Mouse (Mus musculus) embryonic facial prominence, embryonic 15.5 days (tissue): ENCODE data around the gene H6pd. TPM values are rescaled to one million over a fixed set of nuclear protein-coding genes. Genes with fewer than 3 reads are reported as not detected.

Experiments
- ATAC-seq: fragments of 200-750 bp; cut with Nextera tagmentation; 2 replicates; pipeline ENCODE4 v1.8.0; 2017; ENCODE audit warnings: low read depth, moderate TSS enrichment; ENCODE audit not compliant: insufficient number of reproducible peaks, low FRiP score, low TSS enrichment
- H3K27ac ChIP-seq: fragments of 300-500 bp; sonication (generic); replicated peaks from 2 replicates; pipeline ENCODE4 v1.5.1; 2015; ENCODE audit warnings: mild to moderate bottlenecking, inconsistent platforms
- H3K27me3 ChIP-seq: fragments of 300-500 bp; sonication (generic); 2 replicates; pipeline ENCODE4 v1.6.1; 2015; ENCODE audit warnings: inconsistent platforms
- H3K36me3 ChIP-seq: fragments of 300-500 bp; sonication (generic); 2 replicates; pipeline ENCODE4 v1.6.1; 2015; ENCODE audit warnings: mild to moderate bottlenecking, inconsistent platforms
- H3K4me1 ChIP-seq: fragments of 300-500 bp; sonication (generic); 2 replicates; pipeline ENCODE4 v1.6.1; 2015; ENCODE audit warnings: inconsistent platforms
- H3K4me2 ChIP-seq: fragments of 300-500 bp; sonication (generic); replicated peaks from 2 replicates; pipeline ENCODE4 v1.6.1; 2015; ENCODE audit warnings: mild to moderate bottlenecking, inconsistent platforms
- H3K4me3 ChIP-seq: fragments of 300-500 bp; sonication (generic); replicated peaks from 2 replicates; pipeline ENCODE4 v1.5.1; 2015; ENCODE audit warnings: mild to moderate bottlenecking, inconsistent platforms
- H3K9ac ChIP-seq: fragments of 300-500 bp; sonication (generic); 2 replicates; pipeline ENCODE4 v1.6.1; 2015; ENCODE audit warnings: inconsistent platforms
- H3K9me3 ChIP-seq: fragments of 300-500 bp; sonication (generic); replicated peaks from 2 replicates; pipeline ENCODE4 v1.6.1; 2016; ENCODE audit warnings: inconsistent platforms
- WGBS: fragments of 180-500 bp; shearing (Covaris S2); methylation state at CpG from one replicate; pipeline ENCODE4 v1.1.7; 2015; 5-methylcytosine and 5-hydroxymethylcytosine counted together
- polyA plus RNA-seq: library from polyadenylated mRNA; unstranded; fragments of >200 nt; fragmentation: Nextera tagmentation; extraction: Ambion mirVana; gene quantifications from 2 replicates; pipeline ENCODE4 v1.2.1, GENCODE M21; 2015

Gene H6pd
- polyA plus RNA-seq, 1 experiment from 2014 or later = 12.1 TPM

DNA sequence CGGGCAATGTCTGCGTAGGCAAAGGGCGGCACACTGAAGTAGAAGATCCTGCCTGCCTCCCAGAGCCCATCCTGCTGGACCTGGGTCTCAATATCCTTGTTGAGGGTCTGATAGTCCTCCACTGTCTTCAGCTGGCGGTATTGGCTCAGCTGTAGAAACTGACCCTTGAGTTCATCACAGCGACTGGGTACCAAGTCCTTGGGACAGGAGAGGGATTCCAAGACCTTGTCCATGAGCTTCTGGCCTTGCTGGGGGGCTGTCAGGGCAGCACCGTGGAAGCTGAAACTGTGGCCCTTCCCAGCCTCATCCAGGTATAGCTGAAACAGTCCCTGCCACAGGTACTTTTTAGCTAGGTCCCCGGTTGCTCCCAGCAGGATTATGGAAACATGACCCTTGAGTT lies 12.9 kb downstream of the H6pd start:
- H3K4me1 ChIP-seq = peaks cover 23% of the 10 kb centered on the region

DNA sequence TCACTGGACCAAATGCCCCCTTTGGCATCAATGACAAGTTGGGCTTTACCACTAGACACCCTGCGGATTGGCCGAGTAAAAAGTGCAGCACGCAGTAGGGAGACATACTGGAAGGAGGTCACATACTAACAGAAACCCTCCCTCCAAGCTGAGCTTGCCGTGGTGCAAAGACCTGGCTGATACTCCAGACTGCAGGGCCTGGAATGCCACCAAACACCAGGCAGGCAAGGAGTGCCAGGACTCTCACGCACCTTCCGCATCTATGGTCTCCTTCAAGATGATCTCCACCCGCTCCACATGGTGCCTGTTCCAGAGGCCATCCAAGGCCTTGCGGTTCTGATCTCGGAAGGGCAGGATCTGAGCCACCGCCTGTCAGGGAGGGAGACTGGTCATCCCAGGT lies 14.6 kb downstream of the H6pd start:
- WGBS = 92% methylated on average over 10 of the region's 10 CpGs
- no peak overlapping the region for H3K4me3 ChIP-seq
- no peaks in the 10 kb centered on the region for H3K36me3 ChIP-seq
- H3K9me3 ChIP-seq = no peaks in the 10 kb centered on the region
- H3K27ac ChIP-seq = no peak overlapping the region
- no peak overlapping the region for H3K4me2 ChIP-seq
- ATAC-seq = no peak
- no peak overlapping the region for H3K9ac ChIP-seq
- peaks cover 26% of the 10 kb centered on the region for H3K4me1 ChIP-seq
- H3K27me3 ChIP-seq = no peaks in the 10 kb centered on the region

More for the DNA sequence above, 12.9 kb downstream of the H6pd start:
- ATAC-seq = no peak
- Histone ChIP-seq H3K4me2 (no peak overlapping the region), H3K27ac (no peak overlapping the region), H3K9me3 (no peaks in the 10 kb centered on the region), H3K9ac (no peak overlapping the region), H3K36me3 (no peaks in the 10 kb centered on the region), H3K27me3 (no peaks in the 10 kb centered on the region), H3K4me3 (no peak overlapping the region)
- WGBS = 82% methylated on average over 7 of the region's 7 CpGs

DNA sequence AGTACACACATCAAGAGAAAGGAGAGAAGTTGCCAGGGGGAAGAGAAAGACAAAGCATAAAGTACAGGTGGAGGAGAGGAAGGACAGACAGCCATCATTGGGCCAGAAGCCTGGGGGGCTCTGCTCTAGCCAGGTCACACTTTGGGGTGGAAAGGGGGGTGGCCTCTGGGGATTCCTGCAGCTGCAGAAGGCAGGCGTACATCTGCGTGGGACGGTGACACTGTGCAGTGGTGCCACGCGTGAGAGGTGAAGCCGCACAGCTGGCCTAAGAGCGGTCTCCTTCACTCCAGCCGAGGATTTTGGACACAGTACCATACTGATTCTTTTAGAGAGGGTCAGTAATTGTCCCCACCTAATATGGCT lies 16.2 kb downstream of the H6pd start:
- Histone ChIP-seq H3K36me3 (no peaks in the 10 kb centered on the region), H3K4me1 (peaks cover 30% of the 10 kb centered on the region), H3K27ac (no peak overlapping the region), H3K9me3 (no peaks in the 10 kb centered on the region), H3K4me3 (no peak overlapping the region), H3K4me2 (no peak overlapping the region), H3K9ac (no peak overlapping the region), H3K27me3 (no peaks in the 10 kb centered on the region)
- no peak for ATAC-seq
- 89% methylated on average over 8 of the region's 8 CpGs for WGBS

DNA sequence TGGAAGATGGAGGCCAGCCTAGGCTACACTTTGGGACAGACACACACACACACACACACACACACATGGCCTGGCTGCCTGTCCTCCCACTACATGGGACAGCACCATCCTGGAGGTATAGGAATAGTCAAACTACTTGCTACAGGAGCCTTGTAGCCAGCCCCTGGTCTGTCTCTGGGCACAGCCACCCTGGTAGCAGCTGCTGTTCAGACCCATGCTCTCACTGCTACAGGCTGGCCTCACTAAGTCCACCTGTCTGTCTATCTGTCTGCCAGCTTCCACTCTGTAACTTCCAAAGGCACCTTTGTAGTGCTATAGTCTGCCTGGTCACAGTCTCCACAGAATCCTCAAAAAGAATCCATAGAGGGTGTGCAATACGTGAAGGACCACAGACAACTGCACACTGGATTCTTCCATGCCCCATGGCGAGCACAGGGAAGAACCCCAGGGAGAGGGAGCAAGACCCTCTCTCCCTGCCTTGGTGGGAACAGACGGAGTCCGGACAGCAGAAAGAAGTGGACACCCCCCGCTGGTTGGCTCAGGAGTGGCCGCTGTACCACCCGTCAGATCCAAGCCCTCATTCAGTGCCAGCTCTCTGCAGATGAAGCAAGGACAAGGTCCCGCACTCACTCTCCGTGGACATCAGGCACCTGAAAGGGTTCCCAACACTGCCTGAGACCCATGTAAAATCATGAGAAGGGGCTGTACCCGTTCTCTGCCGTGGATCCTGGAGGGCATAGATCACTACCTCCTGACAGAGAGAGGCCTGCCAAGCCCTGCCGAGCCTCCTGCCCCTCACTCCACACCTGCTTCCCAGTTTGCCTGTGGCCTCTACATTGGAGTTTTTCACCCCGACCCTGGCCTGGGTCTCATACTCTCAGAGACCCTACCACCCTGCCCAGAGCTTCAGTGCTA lies 16.8 kb downstream of the H6pd start:
- no peak overlapping the region for H3K27ac ChIP-seq
- H3K36me3 ChIP-seq = no peaks in the 10 kb centered on the region
- 82% methylated on average over 13 of the region's 13 CpGs for WGBS

DNA sequence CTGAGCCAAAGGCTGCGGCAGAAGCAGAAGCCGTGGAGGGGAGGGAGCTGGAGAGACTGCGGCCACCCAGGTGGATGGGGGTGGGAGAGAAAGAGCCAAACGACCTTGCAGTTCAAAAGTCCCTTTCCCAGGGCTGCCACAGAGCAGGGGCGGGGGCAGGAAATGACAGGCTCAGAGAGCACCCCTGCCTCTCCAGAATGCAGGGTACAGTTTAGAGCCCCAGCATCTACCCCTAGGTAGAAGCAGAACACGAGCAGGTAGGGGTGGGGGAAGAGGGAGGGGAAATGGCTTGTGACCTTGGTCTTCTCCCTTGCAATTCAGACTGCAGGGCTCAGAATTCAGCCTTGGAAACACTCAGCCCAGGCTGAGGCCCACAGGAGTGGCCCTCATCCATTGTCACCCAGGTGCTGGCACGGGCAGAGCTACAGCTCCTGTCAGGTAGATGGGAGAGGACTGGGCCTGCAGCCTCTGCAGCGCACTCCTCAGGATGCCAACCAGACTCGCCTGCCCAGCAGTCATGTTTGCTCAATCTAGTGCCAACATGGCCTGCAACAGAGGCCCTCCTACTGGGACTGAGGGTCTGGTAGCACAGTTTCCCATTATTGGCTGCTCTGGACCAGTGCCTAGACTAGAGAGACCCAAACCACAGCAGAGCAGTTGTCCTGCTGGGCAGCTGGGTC lies 17.7 kb downstream of the H6pd start:
- Histone ChIP-seq H3K4me2 (no peak overlapping the region), H3K27ac (no peak overlapping the region), H3K4me3 (no peak overlapping the region), H3K4me1 (peaks cover 30% of the 10 kb centered on the region), H3K27me3 (no peaks in the 10 kb centered on the region), H3K36me3 (no peaks in the 10 kb centered on the region), H3K9ac (no peak overlapping the region), H3K9me3 (no peaks in the 10 kb centered on the region)
- ATAC-seq = no peak
- 36% methylated on average over 9 of the region's 9 CpGs for WGBS

More for the DNA sequence above, 16.8 kb downstream of the H6pd start:
- peaks cover 30% of the 10 kb centered on the region for H3K4me1 ChIP-seq
- no peak overlapping the region for H3K4me3 ChIP-seq
- no peaks in the 10 kb centered on the region for H3K9me3 ChIP-seq
- no peaks in the 10 kb centered on the region for H3K27me3 ChIP-seq
- no peak overlapping the region for H3K9ac ChIP-seq
- no peak overlapping the region for H3K4me2 ChIP-seq
- ATAC-seq = no peak

DNA sequence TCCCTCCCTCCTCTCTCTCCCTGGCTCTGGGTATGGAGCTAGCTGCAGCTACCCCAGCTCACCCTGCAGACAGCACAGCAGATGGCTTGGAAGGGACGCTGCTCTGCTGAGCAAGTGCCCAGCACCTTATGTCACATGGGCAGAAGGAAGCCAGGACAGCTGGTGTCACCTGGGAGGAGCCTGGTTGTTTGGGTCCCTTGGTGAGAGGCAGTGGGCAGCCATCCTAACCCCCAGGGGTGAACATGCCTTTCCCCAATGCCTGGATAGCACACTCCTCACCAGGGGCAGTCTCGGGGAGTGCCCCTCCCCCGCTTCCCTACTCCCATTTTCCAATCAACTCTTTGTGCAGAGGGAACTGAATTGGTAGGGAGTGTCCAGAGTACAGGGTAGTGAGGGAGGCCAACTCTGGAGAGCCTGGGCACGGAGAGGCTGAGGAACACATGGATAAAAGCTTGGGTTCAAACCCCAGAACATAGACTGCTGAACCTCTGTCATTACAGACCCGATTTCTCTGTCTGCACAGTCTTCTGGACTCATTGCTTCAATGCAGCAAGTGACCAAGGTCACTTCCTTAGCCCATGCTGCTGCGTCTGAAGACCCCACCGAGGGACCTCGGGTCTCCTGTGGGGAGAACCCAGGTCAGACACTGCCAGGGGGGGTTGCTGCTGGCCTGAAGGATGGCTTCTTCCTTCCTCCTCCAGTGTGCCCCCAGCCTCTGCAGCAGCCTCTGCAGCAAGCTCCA lies 18.4 kb downstream of the H6pd start:
- Histone ChIP-seq H3K27ac (0 out of 2 replicates have a peak overlapping the region, but pooled peaks have one; percentile 7), H3K9ac (no peak overlapping the region), H3K27me3 (no peaks in the 10 kb centered on the region), H3K9me3 (no peaks in the 10 kb centered on the region), H3K4me1 (peaks cover 30% of the 10 kb centered on the region), H3K4me2 (no peak overlapping the region), H3K4me3 (no peak overlapping the region), H3K36me3 (no peaks in the 10 kb centered on the region)
- ATAC-seq = peak; percentile 60; the same call in 1 of the 2 replicates
- 22% methylated on average over 8 of the region's 8 CpGs for WGBS

DNA sequence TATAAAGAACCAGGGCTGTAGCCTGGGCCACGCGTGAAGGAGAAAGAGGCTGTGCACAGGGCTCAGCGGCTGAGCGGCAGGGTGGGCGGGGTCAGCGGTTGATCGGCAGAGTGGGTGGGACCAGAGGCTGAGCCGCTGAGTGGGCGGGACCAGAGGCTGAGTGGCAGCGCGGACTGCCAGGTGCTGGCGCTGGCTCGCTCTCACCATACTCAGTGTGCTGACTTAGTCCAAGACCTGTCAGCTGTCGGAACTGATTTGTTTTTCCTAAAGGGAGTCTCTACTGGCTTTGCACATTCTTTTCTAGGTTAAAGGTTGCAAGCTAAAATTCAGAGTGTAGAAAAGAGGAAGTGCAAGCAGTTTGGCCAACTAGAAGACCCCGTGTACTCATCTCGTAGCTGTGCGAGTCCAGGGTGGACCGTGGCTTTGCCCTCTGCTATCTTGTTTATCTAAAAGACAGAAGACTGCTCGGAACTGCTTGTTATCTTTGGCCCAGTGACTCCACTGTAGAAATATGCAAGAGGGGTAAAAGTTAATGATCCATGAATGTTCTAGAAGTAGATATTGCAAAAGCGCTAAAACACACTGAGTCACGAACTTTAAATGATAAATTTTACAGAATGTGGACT lies 19.8 kb downstream of the H6pd start:
- H3K4me2 ChIP-seq = peak overlapping the region; percentile 47
- no peak overlapping the region for H3K9ac ChIP-seq
- no peaks in the 10 kb centered on the region for H3K9me3 ChIP-seq
- 7% methylated on average over 21 of the region's 21 CpGs for WGBS
- H3K27me3 ChIP-seq = no peaks in the 10 kb centered on the region
- ATAC-seq = peak; percentile 85
- no peak overlapping the region for H3K27ac ChIP-seq
- no peaks in the 10 kb centered on the region for H3K36me3 ChIP-seq
- peaks cover 30% of the 10 kb centered on the region for H3K4me1 ChIP-seq
- H3K4me3 ChIP-seq = peak overlapping the region; percentile 25

DNA sequence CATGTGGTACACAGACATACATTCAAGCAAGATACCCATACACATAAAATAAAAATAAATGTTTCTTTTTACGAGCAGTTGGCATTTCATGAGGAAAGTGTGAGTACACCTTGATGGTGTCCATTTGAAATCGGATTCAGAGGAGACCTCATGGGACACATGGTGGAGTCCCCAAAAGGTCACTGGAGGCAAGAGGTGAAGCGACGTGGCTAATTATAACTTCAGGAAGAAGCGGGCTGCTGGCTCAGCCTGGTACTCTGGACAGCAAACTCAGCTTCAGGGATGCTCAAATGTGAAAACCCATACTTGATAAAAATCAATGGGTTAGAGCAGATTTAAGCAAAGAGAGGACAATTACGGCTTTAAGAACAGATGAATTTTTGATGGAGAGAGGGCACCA lies 20.5 kb downstream of the H6pd start:
- Histone ChIP-seq H3K4me2 (peak overlapping the region; percentile 47), H3K4me1 (peaks cover 30% of the 10 kb centered on the region), H3K36me3 (no peaks in the 10 kb centered on the region), H3K9me3 (no peaks in the 10 kb centered on the region), H3K27me3 (no peaks in the 10 kb centered on the region), H3K27ac (no peak overlapping the region), H3K9ac (no peak overlapping the region), H3K4me3 (peak overlapping the region; percentile 25; the same call in 1 of the 2 replicates)
- ATAC-seq = no peak
- WGBS = 74% methylated on average over 6 of the region's 6 CpGs

DNA sequence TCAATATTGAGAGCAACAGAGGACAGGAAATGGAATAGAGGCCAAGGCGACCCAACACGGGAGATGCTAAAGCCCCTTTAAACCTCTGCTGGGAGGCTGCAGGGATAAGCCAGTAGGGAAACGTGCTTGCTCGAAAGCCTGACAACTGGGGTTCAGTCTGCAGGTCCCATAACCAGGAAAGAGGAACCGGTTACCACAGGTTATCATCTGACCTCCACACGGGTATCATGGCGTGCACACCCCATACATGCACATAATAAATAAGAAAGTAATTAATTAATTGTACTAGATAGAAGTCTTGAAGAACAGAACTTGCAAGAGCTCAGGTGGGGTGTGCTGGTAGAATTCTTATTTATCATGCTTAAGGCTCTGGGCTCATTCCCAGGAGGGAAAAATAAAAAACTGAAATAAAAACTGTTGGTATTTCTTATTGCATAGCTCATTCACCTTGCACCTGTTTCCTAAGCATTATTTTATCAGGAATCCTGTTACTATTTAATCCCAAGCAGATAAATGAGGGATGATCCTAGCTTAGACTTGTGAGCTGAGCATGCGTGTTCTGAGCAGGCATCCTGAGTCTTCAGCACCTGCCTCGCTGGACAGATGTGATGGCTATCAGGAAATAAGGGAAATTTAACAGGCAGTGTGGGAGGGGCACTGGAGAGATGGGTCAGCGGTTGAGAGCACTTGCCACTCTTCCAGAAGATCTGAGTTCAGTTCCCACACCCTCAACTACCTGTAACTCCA lies 22.0 kb downstream of the H6pd start:
- Histone ChIP-seq H3K36me3 (0 out of 2 replicates have a peak, but pooled peaks cover 5% of the 10 kb centered on the region), H3K27me3 (no peaks in the 10 kb centered on the region), H3K4me3 (no peak overlapping the region), H3K4me1 (peaks cover 36% of the 10 kb centered on the region), H3K9me3 (no peaks in the 10 kb centered on the region), H3K9ac (no peak overlapping the region), H3K4me2 (no peak overlapping the region), H3K27ac (no peak overlapping the region)
- ATAC-seq = no peak
- 77% methylated on average over 10 of the region's 10 CpGs for WGBS

DNA sequence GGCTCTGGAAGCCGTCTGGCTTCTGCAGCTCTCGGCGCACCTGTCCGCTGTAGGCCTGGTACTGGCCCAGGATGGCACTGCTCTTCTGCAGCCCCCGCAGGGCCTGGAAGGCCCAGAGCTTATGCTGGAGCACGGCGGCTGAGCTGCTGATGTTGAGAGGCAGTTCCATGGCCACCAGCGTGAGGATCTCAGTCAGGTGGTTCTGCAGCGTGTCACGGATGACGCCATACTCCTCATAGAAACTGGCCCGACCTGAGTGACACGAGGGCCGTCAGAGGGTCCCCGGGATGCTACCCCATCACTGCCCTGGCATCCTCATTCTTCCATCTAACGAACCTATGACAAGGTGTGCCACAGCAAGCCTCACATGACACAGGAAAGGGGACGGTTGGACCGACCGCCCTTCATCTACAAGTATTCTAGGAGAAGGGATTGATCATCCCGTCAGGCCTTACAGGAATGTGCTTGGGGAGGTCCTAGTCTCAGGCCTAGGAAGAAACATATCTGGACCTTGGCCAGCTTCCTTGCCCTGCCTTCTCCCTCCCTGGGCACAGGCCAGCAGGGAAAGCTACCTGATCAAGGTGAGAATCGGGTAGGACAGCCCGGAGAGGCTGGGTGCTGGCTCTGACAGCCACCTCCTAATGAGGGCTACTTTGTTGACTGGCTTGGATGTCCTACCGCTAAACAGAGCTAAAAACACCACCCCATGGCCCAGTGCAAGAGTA lies 24.7 kb downstream of the H6pd start:
- H3K4me2 ChIP-seq = no peak overlapping the region
- 89% methylated on average over 23 of the region's 23 CpGs for WGBS
- H3K4me3 ChIP-seq = no peak overlapping the region
- no peak overlapping the region for H3K27ac ChIP-seq
- H3K36me3 ChIP-seq = 0 out of 2 replicates have a peak, but pooled peaks cover 11% of the 10 kb centered on the region
- H3K27me3 ChIP-seq = no peaks in the 10 kb centered on the region
- peaks cover 27% of the 10 kb centered on the region for H3K4me1 ChIP-seq
- no peak for ATAC-seq
- no peak overlapping the region for H3K9ac ChIP-seq
- no peaks in the 10 kb centered on the region for H3K9me3 ChIP-seq
